Mouse (Mus musculus) brown adipose tissue, adult 24 weeks (tissue): ENCODE data around the gene Cdc42ep1. TPM values are rescaled to one million over a fixed set of nuclear protein-coding genes. Genes with fewer than 3 reads are reported as not detected.
A peak's percentile ranks its signal among the peaks of the same experiment; 100 is the strongest.

Experiments used
- H3K27ac ChIP-seq: fragments of 200-500 bp; replicated peaks from 2 replicates; pipeline ENCODE4 v1.5.1; 2012; ENCODE audit warnings: low read depth, mild to moderate bottlenecking, low read length
- H3K4me1 ChIP-seq: fragments of 200-500 bp; 2 replicates; pipeline ENCODE4 v1.6.1; 2012; ENCODE audit warnings: low read length, mixed read lengths; ENCODE audit not compliant: control insufficient read depth, insufficient read depth, insufficient read length
- H3K4me3 ChIP-seq: fragments of 200-500 bp; 2 replicates; pipeline ENCODE4 v1.5.1; 2012; ENCODE audit warnings: low read depth, mild to moderate bottlenecking, low read length, moderate library complexity; ENCODE audit not compliant: insufficient read depth
- polyA plus RNA-seq: library from polyadenylated mRNA; stranded (reverse); fragments of >200 nt; gene quantifications from 2 replicates; pipeline ENCODE4 v1.2.4, GENCODE M21; 2012; ENCODE audit not compliant: missing spikeins, insufficient read depth, insufficient read length

The Cdc42ep1 gene
- polyA plus RNA-seq, 1 experiment, result 18.4 TPM

GRCm38 (mm10) chr15:78810146-78810545, 32.3 kb upstream of the Cdc42ep1 start:
- Histone ChIP-seq H3K4me1 (peaks cover 14% of the 10 kb centered on the region), H3K4me3 (no peak overlapping the region), H3K27ac (no peak overlapping the region)

- Histone ChIP-seq H3K4me3 (no peak overlapping the region), H3K27ac (no peak overlapping the region), H3K4me1 (peaks cover 14% of the 10 kb centered on the region)
These were observed 28.8 kb upstream of the Cdc42ep1 start for GRCm38 (mm10) chr15:78813603-78814002.

GRCm38 (mm10) chr15:78815314-78816073, 26.9 kb upstream of the Cdc42ep1 start:
- Histone ChIP-seq H3K4me1 (peaks cover 5% of the 10 kb centered on the region; the same call in 1 of the 2 replicates), H3K27ac (peak overlapping the region; percentile 59), H3K4me3 (no peak overlapping the region)

DNA sequence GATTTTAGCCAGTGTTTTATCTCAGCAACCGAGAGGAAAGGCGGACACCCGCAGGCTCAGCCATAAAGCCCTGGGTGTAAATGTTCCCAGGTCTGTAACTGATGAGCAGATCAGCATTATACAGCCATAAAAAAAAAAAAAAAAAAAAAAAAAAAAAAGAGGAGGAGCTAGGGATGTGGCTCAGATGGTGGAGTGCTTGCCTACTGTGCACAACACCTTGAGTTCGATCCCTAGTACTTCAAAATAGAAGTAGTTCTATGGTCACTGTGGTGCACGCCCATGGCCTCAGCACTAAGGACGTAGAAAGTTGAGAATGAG, 26.4 kb upstream of the Cdc42ep1 start:
- Histone ChIP-seq H3K4me1 (peaks cover 5% of the 10 kb centered on the region; the same call in 1 of the 2 replicates), H3K27ac (0 out of 2 replicates have a peak overlapping the region, but pooled peaks have one; percentile 11), H3K4me3 (no peak overlapping the region)

DNA sequence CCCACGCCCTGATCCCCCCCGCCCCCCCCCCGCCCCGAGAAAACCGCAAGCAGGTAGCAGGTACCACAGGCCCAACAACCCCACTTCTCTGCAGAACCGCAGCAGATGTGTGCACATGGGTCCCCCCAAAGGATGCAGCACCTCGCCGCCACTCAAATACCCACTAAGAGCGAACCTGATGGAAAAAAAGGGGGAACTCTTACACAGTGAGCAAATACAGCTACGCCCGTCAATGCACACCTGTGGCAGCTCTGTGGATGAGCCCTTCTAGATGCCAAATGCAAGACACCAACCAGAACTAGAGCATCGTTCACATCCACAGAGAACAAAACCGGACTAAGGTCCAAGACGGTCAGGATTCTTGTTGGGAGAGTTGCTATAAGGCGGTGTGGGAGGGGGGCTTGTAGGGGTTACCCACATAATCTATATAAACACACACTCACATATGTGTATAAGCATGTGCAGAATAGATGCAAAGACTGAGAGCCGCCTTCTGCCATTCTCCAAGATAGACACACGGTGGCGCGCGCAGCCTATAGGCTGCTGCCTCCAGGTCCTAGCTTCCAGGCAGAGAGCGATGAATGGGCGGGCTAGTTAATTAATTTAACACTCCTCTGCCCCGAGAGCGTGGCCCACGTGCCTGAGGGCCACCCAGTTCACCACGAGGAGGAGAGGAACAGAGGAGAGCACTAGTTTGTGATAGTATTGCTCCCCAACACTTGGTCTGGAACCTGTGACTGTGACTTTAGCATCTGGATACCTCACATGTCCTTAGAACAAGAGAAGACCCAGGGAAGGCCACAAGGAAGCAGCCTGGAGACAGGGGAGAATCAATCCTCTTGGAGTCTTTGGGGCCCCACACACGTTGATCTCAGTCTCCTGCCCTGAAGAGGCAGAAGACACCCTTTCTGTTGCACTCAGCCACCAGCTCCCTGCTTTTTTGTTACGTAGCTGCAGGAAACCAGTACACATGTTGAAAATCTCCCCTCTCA, 15.9 kb upstream of the Cdc42ep1 start:
- H3K4me1 ChIP-seq, result peaks cover 7% of the 10 kb centered on the region

GRCm38 (mm10) chr15:78828315-78828714, 14.1 kb upstream of the Cdc42ep1 start:
- H3K27ac ChIP-seq, result no peak overlapping the region
- peaks cover 12% of the 10 kb centered on the region for H3K4me1 ChIP-seq
- H3K4me3 ChIP-seq, result no peak overlapping the region

More for the DNA sequence above, 15.9 kb upstream of the Cdc42ep1 start:
- no peak overlapping the region for H3K4me3 ChIP-seq
- H3K27ac ChIP-seq, result no peak overlapping the region

GRCm38 (mm10) chr15:78829636-78830035, 12.8 kb upstream of the Cdc42ep1 start:
- no peak overlapping the region for H3K4me3 ChIP-seq
- peaks cover 23% of the 10 kb centered on the region for H3K4me1 ChIP-seq
- H3K27ac ChIP-seq, result no peak overlapping the region

- peak overlapping the region; percentile 83 for H3K27ac ChIP-seq
- H3K4me1 ChIP-seq, result peaks cover 30% of the 10 kb centered on the region
- peak overlapping the region; percentile 51 for H3K4me3 ChIP-seq
These were observed 11.4 kb upstream of the Cdc42ep1 start for GRCm38 (mm10) chr15:78830742-78831719.

- Histone ChIP-seq H3K4me3 (peak overlapping the region; percentile 51), H3K4me1 (peaks cover 34% of the 10 kb centered on the region), H3K27ac (peak overlapping the region; percentile 87)
These were observed 10.4 kb upstream of the Cdc42ep1 start for GRCm38 (mm10) chr15:78831720-78832657.

DNA sequence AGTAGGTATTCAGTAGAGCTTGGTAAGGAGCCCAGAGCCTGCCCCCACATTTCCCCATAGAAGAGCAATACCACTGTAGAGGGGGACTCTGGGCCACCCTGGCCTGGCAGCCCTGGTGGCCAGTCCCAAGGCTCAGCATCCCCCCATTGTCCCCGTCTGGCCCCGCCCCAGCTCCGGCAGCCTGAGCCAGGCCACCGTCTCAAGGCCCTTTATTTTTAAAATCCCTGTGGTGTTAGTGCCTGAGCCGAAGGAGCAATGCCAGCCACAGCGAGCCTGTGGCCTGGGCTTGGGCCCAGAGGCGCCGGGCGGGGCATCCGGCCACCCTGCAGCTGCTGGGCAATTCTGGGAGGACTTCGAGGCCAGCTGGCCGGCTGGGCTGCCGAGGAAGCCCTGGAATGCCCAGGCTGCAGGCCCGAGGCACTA, 9.7 kb upstream of the Cdc42ep1 start:
- Histone ChIP-seq H3K27ac (peak overlapping the region; percentile 87), H3K4me3 (peak overlapping the region; percentile 15; the same call in 1 of the 2 replicates), H3K4me1 (peaks cover 34% of the 10 kb centered on the region)

DNA sequence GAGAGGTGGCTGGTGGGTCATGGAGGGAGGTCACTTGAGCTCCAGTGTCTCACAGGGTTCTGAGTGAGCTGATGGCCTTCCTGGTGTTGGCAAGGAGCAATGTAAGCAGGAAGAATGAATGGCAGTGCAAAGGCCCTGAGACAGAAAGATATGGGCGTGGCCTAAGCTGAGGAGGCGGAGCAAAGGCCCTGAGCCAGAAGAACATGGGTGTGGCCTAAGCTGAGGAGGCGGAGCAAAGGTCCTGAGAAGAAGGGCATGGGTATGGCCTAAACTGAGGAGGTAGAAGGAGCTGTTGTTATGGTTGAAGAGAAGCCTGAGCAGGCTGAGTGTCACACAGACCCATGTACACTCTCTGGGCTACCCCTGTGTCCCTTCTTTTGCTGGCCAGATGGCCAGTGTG, 8.8 kb upstream of the Cdc42ep1 start:
- Histone ChIP-seq H3K4me3 (no peak overlapping the region), H3K4me1 (peaks cover 34% of the 10 kb centered on the region)

GRCm38 (mm10) chr15:78834233-78835005, 8.0 kb upstream of the Cdc42ep1 start:
- H3K4me3 ChIP-seq, result no peak overlapping the region
- peak overlapping the region; percentile 85 for H3K27ac ChIP-seq
- peaks cover 34% of the 10 kb centered on the region for H3K4me1 ChIP-seq

More for the DNA sequence above, 8.8 kb upstream of the Cdc42ep1 start:
- peak overlapping the region; percentile 84 for H3K27ac ChIP-seq
